Mouse (Mus musculus) E14TG2a.4 (cell line): ENCODE data around the gene Ppp6r2.

Experiments
- CTCF ChIP-seq: conservative IDR thresholded peaks from 2 replicates; pipeline ENCODE4 v1.5.1; 2014; ENCODE audit warnings: low read length
- NANOG ChIP-seq: IDR thresholded peaks from 2 replicates; pipeline ENCODE4 v1.6.1; 2014; ENCODE audit warnings: borderline replicate concordance, low read length, mixed read lengths
- POU5F1 ChIP-seq: IDR thresholded peaks from 2 replicates; pipeline ENCODE4 v1.6.1; 2014; ENCODE audit warnings: low read length, borderline replicate concordance

GRCm38 (mm10) chr15:89196313-89196706, 15.0 kb upstream of the Ppp6r2 start, which contains the start of gene Dennd6b:
- TF ChIP-seq CTCF (peak; percentile 71), POU5F1 (no peak), NANOG (no peak)
